Mouse (Mus musculus): Measurements from ENCODE around the gene Zfp423.

GRCm38 (mm10) chr8:87680034-87680433 is 279.4 kb downstream of the Zfp423 start:
- TF ChIP-seq CTCF (IDR thresholded peaks at IDR 0.05; ENCODE audit: borderline replicate concordance, control insufficient read depth, extremely low read depth, insufficient read depth, low read length, poor library complexity) (no peak), POLR2A (IDR thresholded peaks at IDR 0.05; ENCODE audit: control insufficient read depth, extremely low read depth, insufficient read depth, low read length, poor library complexity) (no peak)
